Mouse (Mus musculus) megakaryocyte, embryonic 14.5 days (primary cell): Measurements from ENCODE around the gene Gmfb. TPM values are rescaled to one million over a fixed set of nuclear protein-coding genes. Genes with fewer than 3 reads are reported as not detected.

Source experiments
- H3K27me3 ChIP-seq: replicated peaks from 2 replicates; pipeline ENCODE3; 2012; ENCODE audit warnings: inconsistent platforms
- H3K36me3 ChIP-seq: replicated peaks from 2 replicates; pipeline ENCODE3; 2012; ENCODE audit warnings: low read length, inconsistent platforms, mixed read lengths
- H3K4me1 ChIP-seq: 2 replicates; pipeline ENCODE4 v1.6.1; 2012; ENCODE audit warnings: inconsistent platforms
- H3K4me3 ChIP-seq: replicated peaks from 2 replicates; pipeline ENCODE3; 2012; ENCODE audit warnings: moderate library complexity, mild to moderate bottlenecking, inconsistent platforms
- H3K9me3 ChIP-seq: 2 replicates; pipeline ENCODE4 v1.6.1; 2012; ENCODE audit warnings: inconsistent platforms
- FLI1 ChIP-seq: IDR thresholded peaks from 2 replicates; pipeline ENCODE4 v1.6.1; 2012; ENCODE audit warnings: low read length, inconsistent platforms, mixed read lengths
- GATA1 ChIP-seq: IDR thresholded peaks from 3 replicates; pipeline ENCODE4 v1.6.1; 2012; ENCODE audit warnings: mixed read lengths, low read length, inconsistent platforms, borderline replicate concordance
- polyA plus RNA-seq: library from polyadenylated mRNA; stranded (reverse); fragments of >175 nt; gene quantifications from 2 replicates; pipeline ENCODE4 v1.2.3, GENCODE M21; 2012; ENCODE audit warnings: low replicate concordance; ENCODE audit not compliant: insufficient read depth

The Gmfb gene
- polyA plus RNA-seq, 1 experiment, result 0.55 TPM

DNA sequence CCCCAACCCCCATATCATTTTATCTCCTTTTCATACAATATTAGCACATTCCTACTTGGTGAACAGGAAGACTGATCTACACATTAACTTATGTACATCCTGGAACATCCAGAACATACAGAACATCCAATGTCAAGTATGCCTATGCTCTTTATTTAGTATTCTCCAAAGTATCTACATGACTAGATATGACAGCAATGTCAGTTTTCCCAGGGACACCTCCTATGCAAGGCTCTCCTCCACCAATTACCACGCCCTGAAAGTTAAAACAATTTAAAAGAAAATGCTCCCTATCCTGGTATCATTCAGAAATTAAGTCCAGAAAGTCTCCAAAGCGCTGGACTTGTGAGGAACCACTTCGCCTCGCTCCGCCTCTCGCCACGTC is 62.1 kb downstream of the Gmfb start:
- no peak for TF ChIP-seq FLI1
- TF ChIP-seq GATA1, result no peak
- H3K9me3 ChIP-seq, result peaks cover 24% of the 10 kb centered on the region
- H3K4me1 ChIP-seq, result peaks cover 20% of the 10 kb centered on the region
- peak overlapping the region; percentile 94 for H3K4me3 ChIP-seq
- peaks cover 18% of the 10 kb centered on the region for H3K36me3 ChIP-seq
- peaks cover 3% of the 10 kb centered on the region for H3K27me3 ChIP-seq

Other genes with a start within 250 kb of the Gmfb start
- 2.2 TPM in 1 of 2 replicates, not detected in the other for gene Cdkn3, start 61.7 kb downstream of the Gmfb start, polyA plus RNA-seq
- 61.4 and 90.6 TPM in 2 replicates for gene Cnih1, start 33.8 kb downstream of the Gmfb start, polyA plus RNA-seq
- gene Cgrrf1, start 9.9 kb upstream of the Gmfb start, polyA plus RNA-seq, result 8.3 and 14.0 TPM in 2 replicates
- gene Samd4, start 60.6 kb upstream of the Gmfb start, polyA plus RNA-seq, result 0.02 TPM in 1 of 2 replicates, not detected in the other